Mouse (Mus musculus) CD4-positive, CD25-positive, alpha-beta regulatory T cell (primary cell): ENCODE measurements around the gene Hoxc12. TPM values are rescaled to one million over a fixed set of nuclear protein-coding genes. Genes with fewer than 3 reads are reported as not detected.

Source experiments
- polyA plus RNA-seq: library from polyadenylated mRNA; unstranded; fragments of 100-300 nt; shearing (Covaris generic); gene quantifications from one replicate; pipeline ENCODE4 v1.2.1, GENCODE M21; 2017

Hoxc12 gene
- not detected for polyA plus RNA-seq

DNA sequence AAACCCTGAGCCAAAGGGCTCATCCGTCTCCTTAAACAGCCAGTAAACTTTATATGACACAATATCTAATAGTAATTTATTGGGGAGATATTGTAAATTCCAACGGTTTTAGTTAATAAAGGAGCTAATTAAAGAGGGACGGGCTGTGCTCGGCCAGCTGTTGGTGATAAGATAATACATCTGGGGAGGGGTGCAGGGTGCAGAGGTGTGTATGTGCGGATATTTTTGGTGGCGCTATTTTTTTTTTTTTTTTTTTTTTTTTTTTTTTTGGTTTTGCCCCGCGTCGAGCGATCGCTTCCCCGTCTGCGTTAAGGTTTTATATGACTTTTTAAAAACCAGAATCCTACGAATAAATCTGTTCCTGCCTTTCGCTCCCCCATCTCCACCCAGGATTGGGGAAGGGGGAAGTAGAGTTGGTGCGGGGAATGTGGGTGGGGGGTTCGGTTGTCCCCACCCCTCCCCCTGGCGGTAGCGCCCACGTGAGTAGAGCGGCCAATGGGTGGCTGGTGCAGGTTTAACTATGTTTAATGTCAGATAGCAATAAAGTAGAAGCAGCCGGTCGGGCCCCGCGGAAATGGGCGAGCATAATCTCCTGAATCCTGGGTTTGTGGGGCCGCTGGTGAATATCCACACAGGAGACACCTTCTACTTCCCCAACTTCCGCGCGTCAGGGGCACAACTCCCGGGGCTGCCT, at the start of gene Hoxc12:
Hoxc12 (plus strand) TSS at position 479 of the 694 bp plus-strand sequence.

DNA sequence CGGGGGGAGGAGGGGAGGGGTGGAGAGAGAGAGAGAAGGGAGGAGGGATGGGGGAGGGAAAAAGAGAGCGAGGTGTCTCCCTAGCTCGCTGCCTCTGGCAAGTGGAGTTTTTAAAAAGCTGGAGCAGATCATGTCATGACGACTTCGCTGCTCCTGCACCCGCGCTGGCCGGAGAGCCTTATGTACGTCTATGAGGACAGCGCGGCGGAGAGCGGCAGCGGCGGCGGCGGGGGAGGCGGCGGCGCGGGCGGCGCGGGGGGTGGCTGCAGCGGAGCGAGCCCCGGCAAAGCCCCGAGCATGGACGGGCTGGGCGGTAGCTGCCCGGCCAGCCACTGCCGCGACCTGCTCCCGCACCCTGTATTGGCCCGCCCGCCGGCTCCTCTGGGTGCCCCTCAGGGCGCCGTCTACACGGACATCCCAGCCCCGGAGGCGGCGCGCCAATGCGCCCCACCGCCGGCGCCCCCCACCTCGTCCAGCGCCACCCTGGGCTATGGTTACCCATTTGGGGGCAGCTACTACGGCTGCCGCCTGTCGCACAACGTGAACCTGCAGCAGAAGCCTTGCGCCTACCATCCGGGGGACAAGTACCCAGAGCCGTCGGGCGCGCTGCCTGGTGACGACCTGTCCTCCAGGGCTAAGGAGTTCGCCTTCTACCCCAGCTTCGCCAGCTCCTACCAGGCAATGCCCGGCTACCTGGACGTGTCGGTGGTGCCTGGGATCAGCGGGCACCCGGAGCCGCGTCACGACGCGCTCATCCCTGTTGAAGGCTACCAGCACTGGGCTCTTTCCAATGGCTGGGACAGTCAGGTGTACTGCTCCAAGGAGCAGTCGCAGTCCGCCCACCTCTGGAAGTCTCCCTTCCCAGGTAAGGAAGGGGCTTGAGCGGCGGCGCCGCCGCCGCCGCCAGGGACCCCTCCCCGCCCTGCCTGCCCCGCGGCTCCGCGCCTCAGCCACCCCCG, 15.2 kb upstream of the Hoxc12 start, which contains the start of gene Hoxc13:
Hoxc13 (plus strand) TSS at position 51 of the 959 bp plus-strand sequence.

GRCm38 (mm10) chr15:102954192-102955006, 17.8 kb downstream of the Hoxc12 start, which contains the start of gene Hoxc11:
Gene Hoxc11, plus strand, starts transcription at chr15:102954427.

DNA sequence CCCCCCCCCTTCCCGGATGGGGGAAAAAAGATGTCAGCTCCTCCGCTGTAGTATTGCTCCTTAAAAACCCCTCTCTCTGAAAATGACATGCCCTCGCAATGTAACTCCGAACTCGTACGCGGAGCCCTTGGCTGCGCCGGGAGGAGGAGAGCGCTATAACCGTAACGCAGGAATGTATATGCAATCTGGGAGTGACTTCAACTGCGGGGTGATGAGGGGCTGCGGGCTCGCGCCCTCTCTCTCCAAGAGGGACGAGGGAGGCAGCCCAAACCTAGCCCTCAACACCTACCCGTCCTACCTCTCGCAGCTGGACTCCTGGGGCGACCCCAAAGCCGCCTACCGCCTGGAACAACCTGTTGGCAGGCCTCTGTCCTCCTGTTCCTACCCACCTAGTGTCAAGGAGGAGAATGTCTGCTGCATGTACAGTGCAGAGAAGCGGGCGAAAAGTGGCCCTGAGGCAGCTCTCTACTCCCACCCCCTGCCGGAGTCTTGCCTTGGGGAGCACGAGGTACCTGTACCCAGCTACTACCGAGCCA, 30.3 kb downstream of the Hoxc12 start, which contains the start of gene Hoxc10:
Hoxc10 (plus strand) TSS at position 21 of the 536 bp plus-strand sequence.

DNA sequence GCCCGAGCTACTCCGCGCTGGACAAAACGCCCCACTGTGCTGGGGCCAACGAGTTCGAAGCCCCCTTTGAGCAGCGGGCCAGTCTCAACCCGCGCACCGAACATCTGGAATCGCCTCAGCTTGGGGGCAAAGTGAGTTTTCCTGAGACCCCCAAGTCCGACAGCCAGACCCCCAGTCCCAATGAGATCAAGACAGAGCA, 30.7 kb downstream of the Hoxc12 start, which contains the start of gene Hoxc5:
Hoxc5 (plus strand) TSS at position 132 of the 199 bp plus-strand sequence.

DNA sequence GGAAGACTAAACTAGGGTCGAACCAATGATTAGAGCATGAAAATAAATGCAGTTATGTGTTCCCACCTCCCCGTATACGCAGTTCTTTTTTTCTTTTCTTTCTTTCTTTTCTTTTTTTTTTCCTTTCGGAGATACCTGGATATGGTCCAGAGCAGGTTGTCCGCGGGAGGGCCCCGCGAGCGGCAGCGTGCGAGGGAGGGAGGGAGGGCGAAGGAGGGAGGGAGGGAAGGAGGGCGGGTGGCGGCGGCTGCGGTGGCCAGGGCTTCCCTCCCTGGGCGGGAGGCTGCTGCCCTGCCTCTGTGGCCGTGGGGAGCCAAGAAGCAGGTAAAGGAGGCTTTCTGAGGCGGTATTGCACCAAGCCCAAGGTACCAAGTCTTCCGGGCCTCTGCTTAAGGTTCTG, 39.6 kb downstream of the Hoxc12 start, which contains the start of gene Hoxc9:
Hoxc9 (plus strand) TSS at position 269 of the 400 bp plus-strand sequence.

Other genes starting within 250 kb of the Hoxc12 start
- 46.7 TPM for gene Calcoco1, start 214.6 kb upstream of the Hoxc12 start, polyA plus RNA-seq
- not detected for gene Hoxc13, start 15.7 kb upstream of the Hoxc12 start, polyA plus RNA-seq
- gene Hoxc11, start 17.7 kb downstream of the Hoxc12 start, polyA plus RNA-seq, result not detected
- gene Hoxc10, start 30.0 kb downstream of the Hoxc12 start, polyA plus RNA-seq, result not detected
- not detected for gene Hoxc5, start 30.7 kb downstream of the Hoxc12 start, polyA plus RNA-seq
- 0.08 TPM for gene Hoxc9, start 39.7 kb downstream of the Hoxc12 start, polyA plus RNA-seq
- 0.12 TPM for gene Hoxc8, start 53.9 kb downstream of the Hoxc12 start, polyA plus RNA-seq
- gene Hoxc6, start 61.5 kb downstream of the Hoxc12 start, polyA plus RNA-seq, result not detected
- gene Hoxc4, start 82.2 kb downstream of the Hoxc12 start, polyA plus RNA-seq, result not detected
- 9.8 TPM for gene Smug1, start 230.3 kb downstream of the Hoxc12 start, polyA plus RNA-seq